Mouse (Mus musculus): ENCODE measurements around the gene Mex3a. TPM values are rescaled to one million over a fixed set of nuclear protein-coding genes. Genes with fewer than 3 reads are reported as not detected.

The Mex3a gene
- polyA plus RNA-seq, 1 experiment from 2014 or later = 22.5 TPM

GRCm38 (mm10) chr3:88499580-88499979, 32.6 kb upstream of the Mex3a start:
- 74% methylated on average over 4 of the region's 4 CpGs for WGBS
- Histone ChIP-seq H3K9ac (no peak overlapping the region), H3K9me3 (replicated peaks) (no peaks in the 10 kb centered on the region), H3K36me3 (peaks cover 35% of the 10 kb centered on the region), H3K4me1 (peaks cover 73% of the 10 kb centered on the region), H3K4me2 (replicated peaks) (peak overlapping the region; percentile 80; the same call in 1 of the 2 replicates), H3K27ac (replicated peaks) (no peak overlapping the region), H3K4me3 (replicated peaks) (peak overlapping the region; percentile 77; the same call in 1 of the 2 replicates), H3K27me3 (no peaks in the 10 kb centered on the region)
- no peak for ATAC-seq (ENCODE audit: insufficient number of reproducible peaks, low FRiP score, low TSS enrichment, low read depth)

GRCm38 (mm10) chr3:88500087-88500486, 32.1 kb upstream of the Mex3a start:
- H3K4me1 ChIP-seq = peaks cover 72% of the 10 kb centered on the region

GRCm38 (mm10) chr3:88500655-88501365, 31.4 kb upstream of the Mex3a start:
- Histone ChIP-seq H3K9ac (peak overlapping the region; percentile 97), H3K4me1 (peaks cover 72% of the 10 kb centered on the region), H3K4me2 (replicated peaks) (peak overlapping the region; percentile 80), H3K4me3 (replicated peaks) (peak overlapping the region; percentile 77), H3K9me3 (replicated peaks) (no peaks in the 10 kb centered on the region), H3K27ac (replicated peaks) (peak overlapping the region; percentile 97), H3K36me3 (peaks cover 29% of the 10 kb centered on the region), H3K27me3 (no peaks in the 10 kb centered on the region)
- 44% methylated on average over 4 of the region's 4 CpGs for WGBS
- ATAC-seq (ENCODE audit: insufficient number of reproducible peaks, low FRiP score, low TSS enrichment, low read depth) = no peak

More at GRCm38 (mm10) chr3:88500087-88500486, 32.1 kb upstream of the Mex3a start:
- Histone ChIP-seq H3K27me3 (no peaks in the 10 kb centered on the region), H3K9me3 (replicated peaks) (no peaks in the 10 kb centered on the region), H3K4me3 (replicated peaks) (peak overlapping the region; percentile 77), H3K9ac (no peak overlapping the region), H3K4me2 (replicated peaks) (peak overlapping the region; percentile 80), H3K27ac (replicated peaks) (0 out of 2 replicates have a peak overlapping the region, but pooled peaks have one; percentile 97), H3K36me3 (peaks cover 35% of the 10 kb centered on the region)
- 77% methylated on average over 7 of the region's 7 CpGs for WGBS
- no peak for ATAC-seq (ENCODE audit: insufficient number of reproducible peaks, low FRiP score, low TSS enrichment, low read depth)

- H3K4me2 ChIP-seq (replicated peaks) = peak overlapping the region; percentile 80
- H3K36me3 ChIP-seq = peaks cover 24% of the 10 kb centered on the region
- no peaks in the 10 kb centered on the region for H3K27me3 ChIP-seq
- no peak for ATAC-seq (ENCODE audit: insufficient number of reproducible peaks, low FRiP score, low TSS enrichment, low read depth)
- WGBS = 34% methylated on average over 6 of the region's 6 CpGs
- H3K27ac ChIP-seq (replicated peaks) = peak overlapping the region; percentile 97
- peak overlapping the region; percentile 97 for H3K9ac ChIP-seq
- no peaks in the 10 kb centered on the region for H3K9me3 ChIP-seq (replicated peaks)
- H3K4me3 ChIP-seq (replicated peaks) = peak overlapping the region; percentile 77
- peaks cover 73% of the 10 kb centered on the region for H3K4me1 ChIP-seq
Measured at GRCm38 (mm10) chr3:88501366-88502030, 30.7 kb upstream of the Mex3a start.

GRCm38 (mm10) chr3:88502031-88502571, 30.1 kb upstream of the Mex3a start:
- Histone ChIP-seq H3K4me2 (replicated peaks) (peak overlapping the region; percentile 80), H3K9me3 (replicated peaks) (no peaks in the 10 kb centered on the region), H3K27me3 (no peaks in the 10 kb centered on the region), H3K9ac (peak overlapping the region; percentile 97), H3K27ac (replicated peaks) (peak overlapping the region; percentile 97), H3K4me1 (peaks cover 75% of the 10 kb centered on the region), H3K36me3 (peaks cover 21% of the 10 kb centered on the region), H3K4me3 (replicated peaks) (peak overlapping the region; percentile 77)
- no peak for ATAC-seq (ENCODE audit: insufficient number of reproducible peaks, low FRiP score, low TSS enrichment, low read depth)
- WGBS = 9% methylated on average over 11 of the region's 11 CpGs

GRCm38 (mm10) chr3:88502641-88503504, 29.3 kb upstream of the Mex3a start:
- WGBS = under 1% methylated on average over 55 of the region's 55 CpGs
- peak; percentile 88 for ATAC-seq (ENCODE audit: insufficient number of reproducible peaks, low FRiP score, low TSS enrichment, low read depth)
- Histone ChIP-seq H3K36me3 (peaks cover 14% of the 10 kb centered on the region), H3K4me1 (peaks cover 75% of the 10 kb centered on the region), H3K9me3 (replicated peaks) (no peaks in the 10 kb centered on the region), H3K27me3 (no peaks in the 10 kb centered on the region), H3K4me2 (replicated peaks) (peak overlapping the region; percentile 80), H3K27ac (replicated peaks) (peak overlapping the region; percentile 97), H3K4me3 (replicated peaks) (peak overlapping the region; percentile 77), H3K9ac (peak overlapping the region; percentile 97)

GRCm38 (mm10) chr3:88503505-88503863, 28.7 kb upstream of the Mex3a start:
- peak overlapping the region; percentile 80 for H3K4me2 ChIP-seq (replicated peaks)
- peaks cover 7% of the 10 kb centered on the region; the same call in 1 of the 2 replicates for H3K36me3 ChIP-seq
- H3K9me3 ChIP-seq (replicated peaks) = no peaks in the 10 kb centered on the region
- no peaks in the 10 kb centered on the region for H3K27me3 ChIP-seq
- peak; percentile 55 for ATAC-seq (ENCODE audit: insufficient number of reproducible peaks, low FRiP score, low TSS enrichment, low read depth)
- peak overlapping the region; percentile 12; the same call in 1 of the 2 replicates for H3K9ac ChIP-seq
- H3K27ac ChIP-seq (replicated peaks) = peak overlapping the region; percentile 97
- peak overlapping the region; percentile 77 for H3K4me3 ChIP-seq (replicated peaks)
- H3K4me1 ChIP-seq = peaks cover 76% of the 10 kb centered on the region
- WGBS = 3% methylated on average over 4 of the region's 4 CpGs

- 14% methylated on average over 8 of the region's 8 CpGs for WGBS
- peak overlapping the region; percentile 77 for H3K4me3 ChIP-seq (replicated peaks)
- 0 out of 2 replicates have a peak overlapping the region, but pooled peaks have one; percentile 12 for H3K9ac ChIP-seq
- H3K36me3 ChIP-seq = peaks cover 1% of the 10 kb centered on the region; the same call in 1 of the 2 replicates
- no peaks in the 10 kb centered on the region for H3K27me3 ChIP-seq
- H3K4me1 ChIP-seq = peaks cover 72% of the 10 kb centered on the region
- ATAC-seq (ENCODE audit: insufficient number of reproducible peaks, low FRiP score, low TSS enrichment, low read depth) = peak; percentile 56
- H3K27ac ChIP-seq (replicated peaks) = peak overlapping the region; percentile 97
- no peaks in the 10 kb centered on the region for H3K9me3 ChIP-seq (replicated peaks)
- peak overlapping the region; percentile 80 for H3K4me2 ChIP-seq (replicated peaks)
Measured at GRCm38 (mm10) chr3:88503881-88504746, 28.1 kb upstream of the Mex3a start.

GRCm38 (mm10) chr3:88505081-88505480, 27.1 kb upstream of the Mex3a start:
- Histone ChIP-seq H3K4me3 (replicated peaks) (peak overlapping the region; percentile 1; the same call in 1 of the 2 replicates), H3K27me3 (no peaks in the 10 kb centered on the region), H3K9me3 (replicated peaks) (no peaks in the 10 kb centered on the region), H3K9ac (no peak overlapping the region), H3K27ac (replicated peaks) (peak overlapping the region; percentile 97), H3K4me2 (replicated peaks) (peak overlapping the region; percentile 27), H3K36me3 (no peaks in the 10 kb centered on the region), H3K4me1 (peaks cover 76% of the 10 kb centered on the region)
- ATAC-seq (ENCODE audit: insufficient number of reproducible peaks, low FRiP score, low TSS enrichment, low read depth) = peak; percentile 32
- 24% methylated on average over 6 of the region's 6 CpGs for WGBS

GRCm38 (mm10) chr3:88505765-88506164, 26.4 kb upstream of the Mex3a start:
- Histone ChIP-seq H3K4me3 (replicated peaks) (no peak overlapping the region), H3K27me3 (no peaks in the 10 kb centered on the region), H3K36me3 (no peaks in the 10 kb centered on the region), H3K9ac (no peak overlapping the region), H3K27ac (replicated peaks) (peak overlapping the region; percentile 97), H3K4me1 (peaks cover 76% of the 10 kb centered on the region), H3K4me2 (replicated peaks) (peak overlapping the region; percentile 27), H3K9me3 (replicated peaks) (no peaks in the 10 kb centered on the region)
- WGBS = 15% methylated on average over 7 of the region's 7 CpGs
- peak; percentile 30 for ATAC-seq (ENCODE audit: insufficient number of reproducible peaks, low FRiP score, low TSS enrichment, low read depth)
